Mouse (Mus musculus): ENCODE data around the gene Sim2. TPM values are rescaled to one million over a fixed set of nuclear protein-coding genes. Genes with fewer than 3 reads are reported as not detected.

Sim2 gene
- not detected in 2 replicates for total RNA-seq (2023)

DNA sequence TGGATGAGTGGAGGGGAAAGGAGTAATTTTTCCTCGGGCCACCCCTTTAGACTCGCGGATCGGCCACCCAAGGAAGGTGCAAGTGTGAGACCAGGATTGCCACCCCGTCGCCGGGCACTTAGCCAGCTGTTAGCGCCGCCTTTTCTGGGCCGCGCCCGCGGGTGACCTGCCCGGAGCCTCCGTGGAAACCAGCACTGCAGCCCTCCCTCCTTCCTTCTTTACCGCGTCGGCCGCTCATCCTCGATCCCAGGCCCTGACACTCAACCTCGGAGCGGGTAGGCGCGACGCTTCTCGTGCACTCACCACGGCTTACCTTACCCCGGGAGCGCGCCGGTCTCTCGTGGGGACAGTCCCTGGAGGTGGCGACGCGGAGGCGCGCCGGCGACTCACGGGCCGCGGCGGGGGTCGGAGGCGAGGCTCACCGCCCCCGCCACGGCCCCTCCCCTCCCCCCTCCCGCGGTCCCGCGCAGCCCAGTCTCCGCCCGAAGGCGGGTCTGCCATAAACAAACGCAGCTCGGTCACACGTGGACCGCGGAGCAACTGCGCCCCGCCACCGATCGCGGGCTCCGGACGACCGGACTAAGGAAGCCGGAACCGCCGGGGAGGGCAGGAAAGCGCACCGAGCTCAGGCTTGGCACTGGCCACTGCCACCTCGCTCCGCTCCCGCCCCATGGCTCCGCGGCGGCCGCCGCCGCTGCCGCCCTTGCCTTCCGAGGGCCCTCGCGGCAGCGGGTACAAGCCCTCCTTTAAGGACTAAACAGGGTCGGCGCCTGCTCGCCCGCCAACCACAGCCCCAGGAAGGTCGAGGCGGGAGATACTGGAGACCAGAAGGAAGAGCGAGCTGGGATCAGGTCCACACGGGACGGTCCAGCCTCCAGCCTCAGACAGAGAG is at the start of gene Sim2:
Sim2 (plus strand) TSS at position 221 of the 892 bp plus-strand sequence.

Other genes starting within 250 kb of the Sim2 start
- 17.0 and 25.5 TPM in 2 replicates for gene Chaf1b, start 201.0 kb upstream of the Sim2 start, total RNA-seq (2023)
- gene Cldn14, start 76.1 kb upstream of the Sim2 start, total RNA-seq (2023), result not detected in 2 replicates
- 18.7 and 21.2 TPM in 2 replicates for gene Hlcs, start 228.6 kb downstream of the Sim2 start, total RNA-seq (2023)
- not detected in 2 replicates for gene Ripply3, start 243.5 kb downstream of the Sim2 start, total RNA-seq (2023)